Mouse (Mus musculus): ENCODE data around the gene Wiz.

GRCm38 (mm10) chr17:32362686-32363085, 26.6 kb downstream of the Wiz start:
- no peak for TF ChIP-seq MYOG (IDR thresholded peaks at IDR 0.05; ENCODE audit: control insufficient read depth in 1 of 3, insufficient read depth in 1 of 3, insufficient read length in 2 of 3, low read depth in 2 of 3)
- TF ChIP-seq POLR2AphosphoS2 (IDR thresholded peaks at IDR 0.05; ENCODE audit: insufficient read length, low read depth): no peak
- TF ChIP-seq USF1 (IDR thresholded peaks at IDR 0.05; ENCODE audit: low read depth): no peak
- no peak for TF ChIP-seq CEBPB (IDR thresholded peaks at IDR 0.05; ENCODE audit: insufficient read depth, poor library complexity, severe bottlenecking)
- TF ChIP-seq POLR2A (IDR thresholded peaks at IDR 0.05; ENCODE audit: insufficient read length, low read depth): no peak
- no peak for TF ChIP-seq SRF (IDR thresholded peaks at IDR 0.05; ENCODE audit: control insufficient read depth, insufficient read length, low read depth)
- TF ChIP-seq TCF12 (IDR thresholded peaks at IDR 0.05; ENCODE audit: insufficient read depth, poor library complexity, severe bottlenecking): no peak

Data from myocyte (in vitro differentiated cells).